Mouse (Mus musculus): ENCODE data around the gene Gpc3. TPM values are rescaled to one million over a fixed set of nuclear protein-coding genes. Genes with fewer than 3 reads are reported as not detected.

The Gpc3 gene
- polyA plus RNA-seq, 1 experiment, result 9.2 TPM

DNA sequence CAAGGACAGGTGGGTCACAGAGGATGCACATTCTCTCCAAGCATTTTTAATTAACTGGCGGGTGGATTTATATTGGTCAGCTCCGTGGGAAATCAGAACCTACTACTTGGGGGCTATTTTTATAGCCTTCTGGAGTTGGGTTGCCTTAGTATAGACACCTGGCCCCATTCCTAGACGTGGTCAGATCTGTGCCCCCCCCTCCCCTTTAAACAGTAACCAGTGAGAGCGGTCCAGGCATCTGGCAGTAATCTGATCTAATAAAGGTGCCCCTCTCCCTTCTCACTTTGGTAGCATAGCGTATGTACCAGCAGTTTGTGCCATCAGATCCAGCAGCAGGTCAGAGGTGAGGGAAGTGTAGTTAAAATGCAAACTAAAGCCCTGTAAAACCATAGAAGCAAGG, 76.5 kb downstream of the Gpc3 start:
- no peak overlapping the region for H3K27ac ChIP-seq (ENCODE audit: control insufficient read depth, insufficient read depth, low read length)
- no peaks in the 10 kb centered on the region for H3K36me3 ChIP-seq (ENCODE audit: control insufficient read depth, insufficient read depth, low read length)
- TF ChIP-seq POLR2A (IDR thresholded peaks at IDR 0.05; ENCODE audit: control insufficient read depth, extremely low read depth, insufficient read depth, low read length, poor library complexity) (no peak), CTCF (IDR thresholded peaks at IDR 0.05; ENCODE audit: borderline replicate concordance, control insufficient read depth, extremely low read depth, insufficient read depth, low read length, poor library complexity) (no peak)
- WGBS, result 83% methylated on average over 5 of the region's 5 CpGs
- no peak overlapping the region for H3K4me3 ChIP-seq (ENCODE audit: control insufficient read depth, insufficient read depth, low read length)
- H3K4me1 ChIP-seq (replicated peaks; ENCODE audit: control insufficient read depth, insufficient read depth, low read length), result no peaks in the 10 kb centered on the region
- DNase-seq, result no peak
- no peaks in the 10 kb centered on the region for H3K27me3 ChIP-seq (ENCODE audit: control insufficient read depth, insufficient read depth, low read length)

DNA sequence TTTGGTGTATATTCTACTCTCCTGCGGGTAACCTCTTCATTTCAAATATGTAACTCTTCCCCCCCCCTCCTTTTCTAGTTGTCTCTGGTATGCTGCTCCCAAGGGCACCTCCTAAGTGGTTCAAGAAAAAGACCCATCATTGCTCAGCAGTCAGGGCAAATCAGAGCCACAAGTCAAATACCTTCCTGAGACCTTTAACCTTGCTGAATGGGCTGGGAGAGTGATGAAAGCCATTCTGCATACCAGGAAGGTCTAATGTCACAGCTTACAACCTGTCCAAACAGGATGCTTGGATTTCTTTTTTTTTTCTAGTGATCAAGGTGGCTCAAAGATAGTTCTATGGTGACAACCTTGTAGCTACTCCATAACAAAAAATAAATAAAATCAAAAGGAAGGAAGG, 80.0 kb downstream of the Gpc3 start:
- DNase-seq, result no peak
- H3K27me3 ChIP-seq (ENCODE audit: control insufficient read depth, insufficient read depth, low read length), result no peaks in the 10 kb centered on the region
- TF ChIP-seq CTCF (IDR thresholded peaks at IDR 0.05; ENCODE audit: borderline replicate concordance, control insufficient read depth, extremely low read depth, insufficient read depth, low read length, poor library complexity), result no peak
- no peak for TF ChIP-seq POLR2A (IDR thresholded peaks at IDR 0.05; ENCODE audit: control insufficient read depth, extremely low read depth, insufficient read depth, low read length, poor library complexity)
- 93% methylated on average over 1 of the region's 1 CpGs for WGBS
- H3K4me3 ChIP-seq (ENCODE audit: control insufficient read depth, insufficient read depth, low read length), result no peak overlapping the region
- no peaks in the 10 kb centered on the region for H3K4me1 ChIP-seq (replicated peaks; ENCODE audit: control insufficient read depth, insufficient read depth, low read length)
- H3K36me3 ChIP-seq (ENCODE audit: control insufficient read depth, insufficient read depth, low read length), result no peaks in the 10 kb centered on the region
- H3K27ac ChIP-seq (ENCODE audit: control insufficient read depth, insufficient read depth, low read length), result no peak overlapping the region

DNA sequence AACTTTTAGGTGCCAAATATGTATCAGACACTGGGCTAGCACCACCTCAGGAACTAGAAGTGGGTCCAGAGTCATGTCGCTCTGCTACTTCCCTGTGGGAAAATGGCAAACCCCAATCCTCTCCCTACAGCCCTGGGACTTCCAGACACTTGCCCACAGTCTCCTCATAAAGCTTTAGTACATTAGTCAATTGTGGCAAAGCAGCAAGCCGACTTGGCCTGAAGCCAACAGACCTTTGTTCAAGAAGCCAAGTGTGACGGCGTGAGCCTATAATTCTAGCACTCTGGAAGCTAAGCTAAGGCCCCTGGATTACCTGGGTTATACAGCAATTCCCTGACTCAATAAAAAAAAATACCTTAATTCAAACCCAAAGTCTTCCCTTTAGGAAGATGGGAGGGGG, 80.7 kb downstream of the Gpc3 start:
- Histone ChIP-seq H3K4me1 (replicated peaks; ENCODE audit: control insufficient read depth, insufficient read depth, low read length) (no peaks in the 10 kb centered on the region), H3K36me3 (ENCODE audit: control insufficient read depth, insufficient read depth, low read length) (no peaks in the 10 kb centered on the region), H3K4me3 (ENCODE audit: control insufficient read depth, insufficient read depth, low read length) (no peak overlapping the region), H3K27ac (ENCODE audit: control insufficient read depth, insufficient read depth, low read length) (no peak overlapping the region), H3K27me3 (ENCODE audit: control insufficient read depth, insufficient read depth, low read length) (no peaks in the 10 kb centered on the region)
- no peak for DNase-seq
- 91% methylated on average over 4 of the region's 4 CpGs for WGBS
- TF ChIP-seq CTCF (IDR thresholded peaks at IDR 0.05; ENCODE audit: borderline replicate concordance, control insufficient read depth, extremely low read depth, insufficient read depth, low read length, poor library complexity) (no peak), POLR2A (IDR thresholded peaks at IDR 0.05; ENCODE audit: control insufficient read depth, extremely low read depth, insufficient read depth, low read length, poor library complexity) (no peak)

DNA sequence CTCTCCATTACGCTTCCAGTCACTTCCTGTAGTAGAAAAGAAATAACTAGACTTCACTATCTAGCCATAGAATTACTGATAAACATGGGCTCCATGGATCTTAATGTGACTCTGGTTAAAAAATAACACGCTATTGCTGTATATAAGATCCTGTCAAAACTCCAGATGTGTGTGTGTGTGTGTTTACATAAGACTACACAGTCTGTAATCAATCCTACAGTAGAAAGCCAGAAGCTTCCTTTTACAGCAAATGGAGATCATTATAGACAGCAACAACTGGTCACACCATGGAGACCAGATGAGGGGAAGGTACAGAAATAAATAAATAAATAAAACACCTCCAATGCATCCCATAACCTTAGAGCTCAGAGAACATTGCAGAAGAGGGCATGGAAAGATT, 81.6 kb downstream of the Gpc3 start:
- no peaks in the 10 kb centered on the region for H3K36me3 ChIP-seq (ENCODE audit: control insufficient read depth, insufficient read depth, low read length)
- H3K4me1 ChIP-seq (replicated peaks; ENCODE audit: control insufficient read depth, insufficient read depth, low read length), result no peaks in the 10 kb centered on the region
- TF ChIP-seq CTCF (IDR thresholded peaks at IDR 0.05; ENCODE audit: borderline replicate concordance, control insufficient read depth, extremely low read depth, insufficient read depth, low read length, poor library complexity), result no peak
- DNase-seq, result no peak
- H3K27ac ChIP-seq (ENCODE audit: control insufficient read depth, insufficient read depth, low read length), result no peak overlapping the region
- no peaks in the 10 kb centered on the region for H3K27me3 ChIP-seq (ENCODE audit: control insufficient read depth, insufficient read depth, low read length)
- H3K4me3 ChIP-seq (ENCODE audit: control insufficient read depth, insufficient read depth, low read length), result no peak overlapping the region
- WGBS, result 96% methylated on average over 2 of the region's 2 CpGs

DNA sequence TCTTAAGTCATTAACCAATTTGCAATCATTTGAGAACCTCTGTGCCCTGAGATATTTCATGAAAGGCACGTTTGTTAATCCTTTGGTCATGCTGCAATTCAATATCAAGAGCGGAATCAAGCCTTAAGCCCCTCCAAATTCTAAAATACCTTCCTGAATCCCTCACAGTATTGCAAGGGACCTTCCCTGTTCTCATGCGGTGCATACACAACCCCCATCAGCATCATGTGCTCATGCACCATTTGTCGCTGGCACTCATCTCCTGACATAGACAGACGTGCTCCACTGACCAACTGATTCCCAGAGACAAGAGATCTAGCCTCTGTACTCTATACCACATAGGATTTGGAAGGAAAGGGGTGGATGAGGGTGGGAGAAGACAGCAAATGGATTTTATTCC, 87.7 kb downstream of the Gpc3 start:
- TF ChIP-seq CTCF (IDR thresholded peaks at IDR 0.05; ENCODE audit: borderline replicate concordance, control insufficient read depth, extremely low read depth, insufficient read depth, low read length, poor library complexity), result no peak
- TF ChIP-seq POLR2A (IDR thresholded peaks at IDR 0.05; ENCODE audit: control insufficient read depth, extremely low read depth, insufficient read depth, low read length, poor library complexity), result no peak
- Histone ChIP-seq H3K4me1 (replicated peaks; ENCODE audit: control insufficient read depth, insufficient read depth, low read length) (no peaks in the 10 kb centered on the region), H3K36me3 (ENCODE audit: control insufficient read depth, insufficient read depth, low read length) (no peaks in the 10 kb centered on the region), H3K27ac (ENCODE audit: control insufficient read depth, insufficient read depth, low read length) (no peak overlapping the region), H3K27me3 (ENCODE audit: control insufficient read depth, insufficient read depth, low read length) (no peaks in the 10 kb centered on the region), H3K4me3 (ENCODE audit: control insufficient read depth, insufficient read depth, low read length) (no peak overlapping the region)
- 87% methylated on average over 5 of the region's 5 CpGs for WGBS
- DNase-seq, result no peak

DNA sequence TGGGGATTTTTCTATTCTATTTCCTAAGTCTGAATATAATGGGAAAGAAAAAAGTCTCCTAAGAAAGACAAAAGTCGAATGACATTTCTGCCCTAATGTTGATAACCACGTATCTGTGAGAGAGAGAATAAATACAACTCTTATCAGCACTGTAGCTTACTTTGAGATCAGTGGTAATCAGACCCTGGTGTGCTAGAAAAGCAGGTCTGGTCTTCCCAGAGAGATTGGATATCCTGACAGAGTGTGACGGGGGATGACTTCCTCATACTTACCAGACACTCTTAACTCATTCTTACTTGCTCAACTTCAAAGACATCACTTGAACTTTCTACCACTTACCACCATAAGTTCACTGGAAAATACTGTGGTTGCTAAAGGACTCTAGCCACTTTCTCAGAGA, 88.6 kb downstream of the Gpc3 start:
- Histone ChIP-seq H3K27me3 (ENCODE audit: control insufficient read depth, insufficient read depth, low read length) (no peaks in the 10 kb centered on the region), H3K4me1 (replicated peaks; ENCODE audit: control insufficient read depth, insufficient read depth, low read length) (no peaks in the 10 kb centered on the region), H3K36me3 (ENCODE audit: control insufficient read depth, insufficient read depth, low read length) (no peaks in the 10 kb centered on the region), H3K27ac (ENCODE audit: control insufficient read depth, insufficient read depth, low read length) (no peak overlapping the region), H3K4me3 (ENCODE audit: control insufficient read depth, insufficient read depth, low read length) (no peak overlapping the region)
- no peak for DNase-seq
- TF ChIP-seq POLR2A (IDR thresholded peaks at IDR 0.05; ENCODE audit: control insufficient read depth, extremely low read depth, insufficient read depth, low read length, poor library complexity), result no peak
- no peak for TF ChIP-seq CTCF (IDR thresholded peaks at IDR 0.05; ENCODE audit: borderline replicate concordance, control insufficient read depth, extremely low read depth, insufficient read depth, low read length, poor library complexity)
- 80% methylated on average over 3 of the region's 3 CpGs for WGBS

DNA sequence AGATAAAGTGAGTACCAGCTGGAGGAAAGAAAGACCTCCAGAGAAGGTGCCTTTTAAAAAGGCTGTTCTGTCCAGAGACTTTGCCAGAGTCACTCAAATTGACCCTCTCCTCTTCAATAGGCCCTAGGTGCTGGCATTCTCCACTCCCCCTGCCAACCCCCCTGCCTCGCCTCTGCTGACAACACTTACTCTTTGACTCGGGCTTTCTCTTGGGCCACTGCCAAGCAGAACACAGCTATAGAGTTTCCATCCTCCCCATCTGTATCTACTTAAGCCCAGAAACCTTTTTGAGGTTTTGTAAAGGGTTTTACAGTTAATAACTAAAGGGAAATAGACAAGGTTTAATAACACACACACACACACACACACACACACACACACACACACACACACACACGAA, 99.2 kb downstream of the Gpc3 start:
- Histone ChIP-seq H3K27ac (ENCODE audit: control insufficient read depth, insufficient read depth, low read length) (no peak overlapping the region), H3K4me3 (ENCODE audit: control insufficient read depth, insufficient read depth, low read length) (no peak overlapping the region), H3K27me3 (ENCODE audit: control insufficient read depth, insufficient read depth, low read length) (no peaks in the 10 kb centered on the region), H3K4me1 (replicated peaks; ENCODE audit: control insufficient read depth, insufficient read depth, low read length) (no peaks in the 10 kb centered on the region), H3K36me3 (ENCODE audit: control insufficient read depth, insufficient read depth, low read length) (no peaks in the 10 kb centered on the region)
- DNase-seq, result no peak
- TF ChIP-seq CTCF (IDR thresholded peaks at IDR 0.05; ENCODE audit: borderline replicate concordance, control insufficient read depth, extremely low read depth, insufficient read depth, low read length, poor library complexity), result no peak
- no peak for TF ChIP-seq POLR2A (IDR thresholded peaks at IDR 0.05; ENCODE audit: control insufficient read depth, extremely low read depth, insufficient read depth, low read length, poor library complexity)
- 22% methylated on average over 3 of the region's 3 CpGs for WGBS
